Mouse (Mus musculus): Measurements from ENCODE around the gene Hikeshi.

Gene Hikeshi

DNA sequence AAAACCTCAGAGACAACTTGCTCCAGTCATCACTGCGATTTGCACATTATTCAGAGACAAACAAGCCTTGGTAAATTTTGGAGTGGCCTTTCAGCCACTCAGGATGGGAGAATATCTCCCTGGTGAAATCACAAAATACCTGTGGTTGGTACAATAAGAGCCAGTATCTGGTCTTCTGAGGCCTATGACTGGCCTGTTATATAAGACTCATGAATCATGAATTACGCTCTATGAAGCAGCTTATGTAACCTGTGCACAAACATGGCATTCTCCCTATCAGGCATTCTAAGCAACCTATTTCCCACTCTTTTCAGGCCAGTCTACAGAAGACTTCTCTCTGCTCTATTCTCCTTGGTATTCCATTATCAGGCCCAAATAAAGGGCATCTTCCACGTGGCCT is 28.6 kb downstream of the Hikeshi start:
- no peak for DNase-seq

DNA sequence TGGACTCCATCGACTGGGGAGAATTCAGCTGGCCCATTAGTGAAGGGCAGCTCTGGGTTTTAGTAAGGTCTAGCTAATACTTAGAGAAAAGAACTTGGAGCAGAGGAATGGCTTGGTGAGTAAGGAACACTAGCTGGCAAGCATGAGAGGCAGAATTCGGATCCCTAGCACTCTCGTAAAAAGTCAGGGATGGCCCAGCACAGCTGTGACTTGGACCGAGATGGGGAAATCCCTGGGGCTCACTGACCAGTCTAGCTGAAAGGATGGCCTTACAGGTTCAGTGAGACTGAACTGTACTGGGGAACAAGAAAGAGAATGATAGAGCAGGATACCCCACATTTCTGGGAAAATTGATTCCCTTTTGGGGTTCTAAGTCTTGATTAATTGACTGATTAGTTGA is 31.3 kb downstream of the Hikeshi start:
- DNase-seq: peak in 1 of 2 experiments; percentile 6

DNA sequence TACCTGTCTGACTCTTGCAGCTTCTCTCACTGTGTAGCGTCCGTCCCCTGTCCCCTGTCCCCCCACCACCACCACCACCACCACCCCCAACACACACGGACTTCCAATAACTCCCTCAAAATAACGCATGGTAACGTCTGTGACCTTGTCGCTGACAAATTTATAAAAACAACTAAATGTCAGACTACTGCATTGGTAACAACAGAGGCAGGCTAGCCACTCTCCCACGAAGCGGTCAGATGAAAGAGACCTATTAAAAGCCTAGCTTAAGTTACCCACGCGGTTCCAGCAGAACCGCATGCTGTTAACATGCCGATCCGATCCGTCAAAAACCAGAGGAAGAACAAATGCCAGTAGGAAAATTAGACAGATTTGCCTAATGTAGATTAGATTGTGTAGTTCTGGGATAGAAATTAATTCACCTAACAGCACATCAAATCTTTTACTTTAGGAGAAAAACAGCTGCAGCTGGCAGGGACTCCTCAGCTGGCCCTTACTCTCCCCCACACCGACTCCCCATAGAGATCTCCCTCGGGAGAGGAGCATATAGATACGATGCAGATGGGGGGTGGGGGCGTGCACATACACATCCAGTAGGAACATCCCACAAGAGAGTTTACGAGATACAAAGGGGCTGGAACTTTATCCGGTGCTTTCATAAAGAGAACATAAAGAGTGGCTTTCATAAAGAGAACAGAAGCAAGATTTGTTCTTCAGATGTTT is 31.9 kb downstream of the Hikeshi start:
- no peak for DNase-seq

DNA sequence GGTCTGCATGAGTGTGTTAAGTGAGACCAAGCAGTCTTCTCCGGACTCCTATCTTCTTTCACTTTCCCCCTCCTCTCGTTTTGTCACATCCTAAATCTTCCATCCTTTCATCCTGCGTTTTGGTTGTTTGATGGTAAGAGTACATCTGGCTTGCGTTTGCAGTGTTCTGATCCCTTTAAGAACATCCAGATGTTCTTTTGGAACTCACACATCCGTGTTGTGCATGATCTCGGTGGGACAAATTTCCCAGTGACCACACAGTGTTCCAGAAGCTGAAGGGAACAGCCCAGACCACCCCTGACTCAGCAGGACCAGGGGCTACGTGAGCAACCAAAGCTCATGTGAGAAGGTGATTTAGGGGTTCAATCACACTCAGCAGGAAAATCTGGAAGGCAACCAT is 32.6 kb downstream of the Hikeshi start:
- DNase-seq: no peak

DNA sequence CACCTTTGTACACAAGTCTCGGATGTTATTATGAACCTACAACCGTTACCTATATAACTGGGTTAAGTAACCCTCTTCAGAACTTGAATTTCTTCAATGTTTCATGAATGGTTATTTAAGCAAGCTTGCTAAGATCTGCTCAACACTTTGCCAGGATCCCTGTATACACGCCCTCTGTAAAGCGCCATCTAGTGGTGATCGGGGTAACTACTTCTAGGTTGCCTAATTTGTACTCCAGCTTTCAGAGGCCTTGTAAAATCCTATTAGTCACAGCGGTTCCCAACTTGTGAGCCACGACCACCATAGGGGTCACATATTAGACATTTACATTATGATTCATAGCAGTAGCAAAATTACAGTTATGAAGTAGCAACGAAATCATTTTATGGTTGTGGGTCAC is 33.1 kb downstream of the Hikeshi start:
- DNase-seq: peak; percentile 86 to 87

DNA sequence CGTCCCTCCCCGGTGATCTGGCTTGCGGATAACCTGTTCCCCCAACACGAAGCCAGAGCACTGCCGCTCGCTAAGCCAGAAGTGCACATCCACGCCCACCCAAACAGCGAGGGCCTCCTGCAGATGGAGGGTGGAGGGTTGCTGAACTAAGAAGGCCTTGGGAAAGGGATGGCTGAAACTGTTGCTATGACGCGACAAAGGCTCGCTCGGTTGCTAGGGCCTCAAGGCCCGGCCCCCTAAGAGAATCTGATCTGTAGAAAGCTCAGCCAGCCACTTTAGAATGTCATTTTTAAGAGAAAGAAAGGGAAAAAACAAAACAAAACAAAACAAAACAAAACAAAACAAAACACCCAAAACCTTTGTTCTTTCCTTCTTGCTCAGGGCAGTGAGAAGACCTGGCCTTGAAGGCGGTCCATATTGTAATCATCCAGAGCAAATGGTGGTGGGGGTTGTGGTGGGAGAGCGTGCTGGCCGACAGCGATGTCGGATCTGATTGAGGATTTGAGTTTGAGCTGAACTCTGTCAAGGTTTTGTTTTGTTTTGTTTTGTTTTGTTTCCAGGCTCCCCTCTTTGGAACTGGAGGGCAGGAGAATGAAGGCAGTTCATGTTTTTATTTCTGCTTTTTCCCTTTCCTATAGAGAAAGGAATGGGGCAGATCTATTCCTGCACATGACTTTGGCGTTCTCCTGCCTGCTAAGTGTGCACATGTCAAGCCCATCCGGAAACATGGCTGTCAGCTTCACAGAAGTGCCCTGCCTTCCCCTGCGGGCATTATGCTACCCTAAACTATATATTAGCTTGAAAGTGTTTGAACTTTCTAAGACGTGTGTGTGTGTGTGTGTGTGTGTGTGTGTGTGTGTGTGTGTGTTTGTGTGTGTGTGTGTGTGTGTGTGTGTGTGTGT is 37.3 kb downstream of the Hikeshi start, which contains the start of gene Ccdc81:
Gene Ccdc81, minus strand, starts transcription at position 188 of the 902 bp plus-strand sequence.
- peak; percentile 33 to 43 for DNase-seq

DNA sequence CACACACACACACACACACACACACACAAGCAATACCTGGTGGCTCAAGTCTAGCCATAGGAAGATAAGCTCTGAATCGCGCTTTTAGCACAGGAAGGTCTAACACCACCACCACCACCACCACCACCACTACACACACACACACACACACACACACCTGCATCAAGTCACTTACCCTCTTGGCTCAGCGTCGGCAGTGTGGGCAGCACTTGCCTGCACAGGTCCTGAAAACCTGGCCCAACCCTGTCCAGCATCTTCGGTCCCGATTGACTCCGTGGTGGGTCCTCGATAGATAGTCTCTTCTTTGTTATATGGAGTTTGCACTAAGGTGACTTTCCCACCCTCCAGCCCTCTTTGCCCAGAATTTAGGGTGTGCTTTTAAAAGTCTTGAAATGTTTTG is 38.0 kb downstream of the Hikeshi start:
- DNase-seq: no peak

DNA sequence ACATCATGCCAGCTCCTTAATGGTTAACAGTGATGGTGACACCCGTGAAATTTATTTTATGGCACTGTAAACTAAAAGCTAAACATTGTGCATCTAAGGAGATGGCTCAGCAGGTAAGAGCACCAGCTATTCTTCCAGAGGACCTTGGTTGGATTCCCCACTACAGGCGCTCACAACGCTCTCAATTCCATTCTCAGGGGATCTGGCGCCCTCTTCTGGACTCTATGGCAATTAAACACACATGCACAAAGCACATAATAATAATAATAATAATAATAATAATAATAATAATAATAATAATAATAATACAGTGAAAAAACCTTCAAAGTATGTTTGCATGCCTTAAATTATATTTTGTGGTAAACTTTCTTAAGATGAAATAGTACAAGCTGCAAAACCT is 49.1 kb downstream of the Hikeshi start:
- peak; percentile 45 to 55 for DNase-seq

DNA sequence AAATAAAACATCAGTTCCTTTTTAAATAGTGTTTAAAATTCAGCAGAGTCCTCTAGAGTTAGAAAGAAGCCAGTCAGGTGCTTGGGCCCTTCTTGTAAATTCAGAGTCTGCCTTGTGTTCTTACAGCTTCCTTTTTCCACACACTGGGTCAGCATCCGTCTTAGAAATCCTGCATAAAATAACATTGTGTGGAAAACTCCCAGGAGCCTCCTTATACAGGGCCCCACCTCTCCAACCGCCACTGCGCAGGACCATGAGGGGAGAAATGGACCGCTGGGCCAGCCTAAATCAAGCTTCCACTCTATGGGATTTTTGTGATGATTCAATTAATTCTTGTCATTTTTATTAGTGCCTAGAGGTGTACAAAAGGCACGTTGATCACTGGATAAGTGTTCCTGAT is 49.6 kb downstream of the Hikeshi start:
- DNase-seq: no peak

DNA sequence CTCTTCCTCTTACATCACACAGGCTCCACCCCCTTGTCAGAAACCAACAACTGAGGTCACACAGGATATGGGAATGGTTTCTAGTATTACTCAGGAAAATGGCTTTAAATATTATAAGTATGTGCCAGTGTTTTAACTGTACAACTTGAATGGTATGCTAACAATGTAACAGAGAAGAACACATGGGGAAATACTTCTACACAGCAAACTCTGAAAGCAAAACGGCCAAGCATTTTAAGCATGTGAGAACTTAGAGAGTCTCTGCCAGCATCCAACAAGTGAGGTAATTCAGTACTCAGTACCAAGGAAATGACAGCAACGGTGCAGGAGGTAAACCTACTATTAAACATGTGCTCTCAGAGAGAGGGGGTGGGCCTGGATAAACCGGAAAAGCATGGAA is 56.5 kb downstream of the Hikeshi start:
- no peak for DNase-seq

DNA sequence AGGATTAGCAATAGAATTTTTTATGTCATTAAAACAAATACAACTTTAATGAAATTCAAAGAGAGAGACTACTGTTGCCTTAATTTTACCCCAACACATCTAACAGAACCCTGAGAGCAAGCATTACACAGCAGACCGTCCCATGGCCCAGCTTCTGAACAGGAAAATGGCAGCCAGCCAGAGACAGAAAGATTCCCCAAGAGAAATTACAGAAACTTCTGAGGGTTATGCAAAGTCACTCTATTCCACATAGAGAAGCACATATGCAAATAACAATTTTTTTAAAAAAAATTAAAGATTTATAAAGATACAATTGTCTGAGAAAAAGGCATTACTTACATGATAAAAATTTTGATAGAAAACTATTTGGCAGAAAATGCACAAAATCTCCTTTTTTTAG is 61.3 kb downstream of the Hikeshi start:
- no peak for DNase-seq
